Mouse (Mus musculus) right cerebral cortex, postnatal 36 days (tissue): ENCODE measurements around the gene Lingo1.

Experiments
- DNase-seq, 2 experiments: peaks; one replicate each; pipeline ENCODE4 v3.0.0; 2022; ENCODE audit warnings: low spot score in 2 of 2, mixed read lengths in 1 of 2

Gene Lingo1

GRCm38 (mm10) chr9:56727703-56728684, 68.3 kb downstream of the Lingo1 start:
- DNase-seq, result peak; percentile 39 to 49

- peak in 1 of 2 experiments; percentile 64 for DNase-seq
Measured at GRCm38 (mm10) chr9:56725814-56726213, 70.5 kb downstream of the Lingo1 start.

GRCm38 (mm10) chr9:56722089-56722825, 74.0 kb downstream of the Lingo1 start:
- peak in 1 of 2 experiments; percentile 52 for DNase-seq

GRCm38 (mm10) chr9:56718984-56719383, 77.3 kb downstream of the Lingo1 start:
- peak in 1 of 2 experiments; percentile 47 for DNase-seq

GRCm38 (mm10) chr9:56716565-56716964, 79.7 kb downstream of the Lingo1 start:
- no peak for DNase-seq

DNA sequence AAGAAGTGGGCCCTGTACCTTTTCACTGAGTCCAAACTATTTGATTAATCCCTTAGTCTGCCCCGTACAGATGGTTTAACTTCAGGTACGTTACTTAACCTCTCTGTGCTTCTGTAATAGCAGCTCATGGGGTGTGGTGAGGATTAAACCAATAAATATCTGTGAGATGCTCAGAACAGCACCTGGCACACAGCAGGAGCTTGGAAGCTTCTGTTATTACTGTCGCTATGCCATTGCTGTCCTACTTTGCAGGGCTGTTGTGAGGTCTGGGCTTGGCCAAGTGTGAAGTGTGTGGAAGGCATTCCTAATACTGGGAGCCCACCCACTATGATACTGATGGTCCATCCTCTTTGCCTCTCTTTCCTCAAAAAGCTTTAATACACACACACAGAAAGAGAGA, 80.2 kb downstream of the Lingo1 start:
- DNase-seq, result no peak

DNA sequence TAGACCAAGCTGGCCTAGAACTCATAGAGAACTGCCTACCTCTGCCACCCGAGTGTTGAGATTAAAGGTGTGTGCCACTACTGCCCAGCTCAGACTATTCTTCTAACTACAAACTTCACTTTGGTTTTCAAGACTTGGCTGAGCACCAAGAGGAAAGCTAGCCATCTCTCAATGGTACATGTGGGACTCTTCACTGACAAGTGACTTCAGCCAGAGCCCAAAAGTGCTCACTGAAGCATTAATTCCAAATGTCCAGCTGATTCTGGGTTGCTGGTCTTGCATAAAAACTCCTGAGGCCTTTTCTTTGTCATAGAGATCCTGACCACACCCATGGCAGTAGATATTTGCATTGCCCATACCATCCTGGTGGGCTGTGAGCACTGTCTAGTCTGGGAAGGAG, 81.9 kb downstream of the Lingo1 start:
- no peak for DNase-seq

DNA sequence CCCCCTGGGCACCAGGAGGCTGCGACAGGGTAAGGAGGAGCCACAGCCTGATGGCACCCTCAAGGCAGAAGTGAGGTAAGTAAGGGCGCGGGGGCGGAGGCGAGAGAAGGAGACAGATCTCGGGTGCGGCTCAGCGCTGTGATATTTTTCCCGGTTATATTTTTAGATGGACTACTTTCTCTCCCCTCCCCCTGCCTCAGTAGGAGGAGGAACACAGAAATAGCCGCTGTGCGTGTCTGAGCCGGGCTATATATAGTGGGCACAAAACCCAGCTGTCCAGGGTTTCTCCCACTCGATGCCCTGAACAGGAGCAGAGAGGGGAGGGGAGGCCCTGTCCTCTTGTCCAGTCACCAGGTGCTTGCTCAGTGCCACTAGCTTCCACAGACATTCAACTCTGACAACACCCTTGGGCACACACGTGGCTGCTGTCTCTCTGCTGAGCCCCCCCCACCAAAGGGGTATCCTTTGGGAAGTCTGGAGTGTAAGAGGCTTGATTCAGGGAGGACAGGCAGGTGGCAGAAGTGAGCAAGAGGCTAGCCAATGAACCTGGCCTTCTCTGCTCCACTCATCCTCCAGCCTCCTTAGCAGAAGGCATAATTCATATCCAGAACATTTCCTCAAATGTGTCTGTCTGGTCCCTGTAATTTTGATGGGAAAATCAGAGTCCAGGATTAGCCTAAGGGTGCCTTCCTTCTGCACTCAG, 83.5 kb downstream of the Lingo1 start:
- peak; percentile 94 to 96 for DNase-seq

GRCm38 (mm10) chr9:56710958-56711357, 85.3 kb downstream of the Lingo1 start:
- DNase-seq, result peak in 1 of 2 experiments; percentile 39

- DNase-seq, result no peak
Measured at GRCm38 (mm10) chr9:56706482-56707085, 89.7 kb downstream of the Lingo1 start.

DNA sequence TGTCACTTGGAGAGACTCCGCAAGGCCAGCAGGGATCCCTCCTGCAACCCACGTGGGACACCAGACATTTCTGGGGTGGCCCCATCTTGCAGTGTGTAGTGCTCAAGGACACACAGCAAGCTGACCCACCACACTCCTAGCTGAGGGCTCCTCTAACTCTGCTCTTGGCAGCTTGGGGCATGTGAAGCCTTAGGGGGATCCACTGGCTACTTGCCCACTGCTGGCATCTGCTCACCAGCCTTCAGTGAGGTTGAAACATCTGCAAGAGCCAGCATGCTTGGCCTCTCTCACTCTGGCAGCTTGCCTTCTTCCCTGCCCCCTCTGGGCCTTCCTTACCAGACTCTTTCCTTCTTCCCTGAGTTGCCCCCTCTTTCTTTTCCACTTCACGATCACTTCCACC, 94.9 kb downstream of the Lingo1 start:
- no peak for DNase-seq

DNA sequence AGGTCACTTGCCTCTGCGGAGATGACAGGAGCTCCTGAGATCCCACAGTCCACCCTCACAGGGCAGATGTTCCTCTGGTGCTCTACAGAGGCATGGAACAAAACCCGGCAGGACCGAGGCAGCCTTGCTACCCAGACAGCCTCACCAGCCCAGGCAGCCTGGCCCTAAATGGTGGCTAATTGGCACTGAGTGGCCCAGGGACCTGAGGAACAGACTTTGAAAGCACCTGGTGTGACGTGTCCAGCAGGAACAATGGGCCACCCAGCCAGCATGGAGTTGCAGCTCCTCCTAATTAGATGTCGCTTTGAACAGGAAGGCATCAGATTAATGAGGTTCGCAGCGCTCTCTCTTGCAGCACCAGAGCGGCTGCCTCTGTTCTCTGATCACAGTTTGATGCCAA, 95.4 kb downstream of the Lingo1 start:
- DNase-seq, result no peak

DNA sequence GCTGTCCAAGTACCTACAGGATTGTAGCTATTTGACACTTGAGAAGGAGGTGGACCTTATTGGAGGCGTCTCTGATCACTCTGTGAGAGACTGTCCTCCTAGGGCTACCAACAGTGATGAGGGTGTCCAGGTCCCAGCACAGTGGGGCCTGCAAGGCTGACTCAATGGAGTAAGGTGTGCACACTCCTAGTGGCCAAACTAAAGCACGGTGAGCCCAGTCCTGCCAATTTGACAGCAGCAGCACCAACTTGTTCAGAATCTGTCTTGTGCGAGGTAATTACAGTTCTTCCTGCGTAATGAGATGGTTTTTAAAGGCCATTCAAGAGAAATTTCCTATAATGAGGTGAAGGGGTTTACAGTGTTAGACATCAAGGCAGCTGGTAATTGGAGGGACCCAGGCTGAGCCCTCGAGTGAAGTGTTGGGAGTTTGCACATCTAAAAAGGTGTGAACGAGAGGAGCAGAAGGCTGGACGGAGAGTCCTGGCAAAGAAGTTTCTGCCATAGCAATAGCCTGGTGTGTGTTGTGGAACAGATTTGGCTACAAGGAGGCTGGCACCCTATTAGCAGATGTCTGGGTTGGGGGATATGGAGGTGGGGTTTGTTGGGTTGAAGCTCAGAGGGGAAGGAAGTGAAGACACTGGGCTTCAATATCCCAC, 97.4 kb downstream of the Lingo1 start:
- DNase-seq, result no peak

DNA sequence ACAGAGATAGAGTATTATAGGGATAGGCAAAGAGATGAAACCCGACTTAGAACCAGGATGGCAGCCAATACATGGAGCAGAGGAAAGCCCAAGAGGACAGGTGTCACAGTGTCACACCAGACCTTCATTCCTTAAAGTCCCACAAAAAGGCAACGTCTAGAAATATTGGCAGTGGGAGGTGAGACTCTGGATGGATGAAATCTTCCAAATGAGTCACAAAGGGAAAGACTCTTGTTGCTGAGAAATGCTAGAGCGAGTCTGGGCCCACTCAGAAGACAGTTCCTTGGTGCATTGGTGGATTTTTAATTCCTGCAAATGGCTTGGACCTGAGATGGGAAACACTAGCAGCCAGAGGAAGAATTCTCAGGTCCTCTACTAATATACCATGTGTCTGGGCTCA, 102.2 kb downstream of the Lingo1 start:
- DNase-seq, result peak in 1 of 2 experiments; percentile 34

DNA sequence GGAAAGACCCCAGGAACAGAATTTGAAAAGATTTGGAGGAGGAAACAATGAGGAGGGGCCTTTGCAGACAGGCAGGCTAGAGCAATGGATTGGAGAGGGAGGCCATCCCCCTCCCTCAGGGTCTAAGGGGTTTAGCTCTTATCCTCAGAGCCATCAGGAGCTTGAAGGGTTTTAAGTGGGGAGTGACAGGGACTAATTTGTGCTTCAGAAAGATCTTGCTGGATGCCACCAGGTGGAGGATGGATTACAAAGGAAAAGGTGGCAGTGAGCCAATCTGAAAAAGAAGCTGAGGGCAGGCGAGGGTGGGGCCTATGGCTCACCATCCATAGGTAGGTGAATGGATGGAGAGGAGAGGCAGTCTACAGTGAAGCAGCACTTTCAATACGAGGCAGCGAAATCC, 105.0 kb downstream of the Lingo1 start:
- DNase-seq, result no peak

- DNase-seq, result no peak
Measured at GRCm38 (mm10) chr9:56690679-56691078, 105.6 kb downstream of the Lingo1 start.

GRCm38 (mm10) chr9:56687490-56687889, 108.8 kb downstream of the Lingo1 start:
- DNase-seq, result no peak

DNA sequence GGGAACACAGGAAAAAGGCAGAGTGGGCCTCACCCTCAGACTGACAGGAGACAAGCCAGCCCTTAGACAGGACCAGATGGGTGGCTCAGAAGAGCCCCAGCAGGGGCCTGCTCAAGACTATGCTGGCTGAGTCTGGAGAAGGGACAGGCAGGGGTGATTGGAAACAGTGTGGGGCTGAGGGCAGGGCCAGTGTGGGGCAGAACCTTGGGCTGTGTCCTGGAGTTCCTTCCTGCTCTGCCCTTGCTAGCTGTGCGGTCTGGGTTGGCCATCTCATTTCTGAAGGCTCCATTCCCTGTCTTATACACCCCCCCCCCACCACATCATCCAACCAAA, 109.2 kb downstream of the Lingo1 start:
- no peak for DNase-seq

GRCm38 (mm10) chr9:56686339-56687144, 109.7 kb downstream of the Lingo1 start:
- peak; percentile 88 to 94 for DNase-seq

DNA sequence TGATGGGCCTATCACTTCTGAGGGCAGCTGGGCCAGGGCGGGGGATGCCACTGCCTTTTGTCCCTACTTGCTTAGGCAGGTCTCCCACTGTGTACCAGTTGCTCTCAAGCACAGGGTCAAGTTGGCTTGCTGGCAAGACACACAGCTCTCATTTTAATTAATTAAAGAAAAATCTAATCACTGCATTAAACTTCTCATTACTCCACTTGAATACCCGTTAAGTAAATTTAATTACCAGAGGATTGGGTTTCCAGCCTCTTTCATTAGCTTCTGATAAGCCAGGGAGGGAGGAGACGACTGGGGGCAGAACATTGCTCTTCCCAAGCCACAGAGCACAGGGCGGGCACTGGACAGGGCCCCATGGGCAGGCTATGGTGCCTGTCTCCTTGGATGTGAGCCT, 113.4 kb downstream of the Lingo1 start:
- DNase-seq, result no peak
